Mouse (Mus musculus) myocyte (in vitro differentiated cells): ENCODE results near the gene Exoc8.

Experiments used
- CEBPB ChIP-seq: IDR thresholded peaks from 2 replicates; pipeline ENCODE4 v1.6.1; 2011; ENCODE audit warnings: mild to moderate bottlenecking, moderate library complexity; ENCODE audit not compliant: poor library complexity, insufficient read depth, severe bottlenecking
- E2F4 ChIP-seq: IDR thresholded peaks from one replicate; pipeline ENCODE4 v1.6.1; 2011; ENCODE audit warnings: mild to moderate bottlenecking, control low read depth, moderate library complexity; ENCODE audit not compliant: insufficient read depth
- MAX ChIP-seq: IDR thresholded peaks from one replicate; pipeline ENCODE4 v1.6.1; 2011; ENCODE audit warnings: low read depth, mild to moderate bottlenecking, control low read depth
- MYOD1 ChIP-seq, 3 experiments: IDR thresholded peaks; one replicate each; pipeline ENCODE4 v1.6.1; 2011; ENCODE audit warnings: control low read depth in 2 of 3, low read depth in 2 of 3, mild to moderate bottlenecking in 2 of 3, moderate library complexity in 1 of 3; ENCODE audit not compliant: insufficient read length in 2 of 3, control insufficient read depth in 1 of 3
- MYOG ChIP-seq, 3 experiments: IDR thresholded peaks; one replicate each; pipeline ENCODE4 v1.6.1; 2011; ENCODE audit warnings: control low read depth in 2 of 3, low read depth in 2 of 3, mild to moderate bottlenecking in 2 of 3; ENCODE audit not compliant: insufficient read length in 2 of 3, control insufficient read depth in 1 of 3, insufficient read depth in 1 of 3
- POLR2A ChIP-seq: IDR thresholded peaks from one replicate; pipeline ENCODE4 v1.6.1; 2011; ENCODE audit warnings: low read depth, mild to moderate bottlenecking, control low read depth, moderate library complexity; ENCODE audit not compliant: insufficient read length
- POLR2AphosphoS2 ChIP-seq: IDR thresholded peaks from one replicate; pipeline ENCODE4 v1.6.1; 2011; ENCODE audit warnings: low read depth, control low read depth; ENCODE audit not compliant: insufficient read length
- REST ChIP-seq: IDR thresholded peaks from one replicate; pipeline ENCODE4 v1.6.1; 2011; ENCODE audit warnings: mild to moderate bottlenecking, control low read depth, moderate library complexity; ENCODE audit not compliant: insufficient read depth, insufficient read length
- SRF ChIP-seq: IDR thresholded peaks from one replicate; pipeline ENCODE4 v1.6.1; 2011; ENCODE audit warnings: low read depth; ENCODE audit not compliant: control insufficient read depth, insufficient read length
- TCF12 ChIP-seq: IDR thresholded peaks from one replicate; pipeline ENCODE4 v1.6.1; 2011; ENCODE audit warnings: mild to moderate bottlenecking, control low read depth; ENCODE audit not compliant: poor library complexity, insufficient read depth, severe bottlenecking
- TCF3 ChIP-seq: IDR thresholded peaks from one replicate; pipeline ENCODE4 v1.6.1; 2011; ENCODE audit warnings: low read depth, control low read depth; ENCODE audit not compliant: insufficient read length
- USF1 ChIP-seq: IDR thresholded peaks from one replicate; pipeline ENCODE4 v1.6.1; 2011; ENCODE audit warnings: low read depth, mild to moderate bottlenecking, control low read depth, moderate library complexity

- no peak for TF ChIP-seq E2F4
- TF ChIP-seq POLR2A: no peak
- TF ChIP-seq SRF: no peak
- no peak for TF ChIP-seq USF1
- no peak for TF ChIP-seq TCF3
- no peak for TF ChIP-seq MYOD1 (IDR thresholded peaks at IDR 0.05; ENCODE audit: control insufficient read depth in 1 of 3, insufficient read length in 2 of 3, low read depth in 2 of 3)
- no peak for TF ChIP-seq MAX
- TF ChIP-seq MYOG (IDR thresholded peaks at IDR 0.05; ENCODE audit: control insufficient read depth in 1 of 3, insufficient read depth in 1 of 3, insufficient read length in 2 of 3, low read depth in 2 of 3): no peak
- no peak for TF ChIP-seq TCF12
- TF ChIP-seq CEBPB: no peak
- no peak for TF ChIP-seq REST
- TF ChIP-seq POLR2AphosphoS2: no peak
Measured at GRCm38 (mm10) chr8:124867126-124867525, 30.4 kb downstream of the Exoc8 start.
